Mouse (Mus musculus) kidney, postnatal 36 days (tissue): ENCODE data around the gene Wnt3.
"Not testable (repeated sequence)": the region's sequence is repeated elsewhere in the genome, so short reads cannot be mapped to it uniquely, and the experiment has no call there.

Experiments
- DNase-seq, 2 experiments: peaks; one replicate each; pipeline ENCODE4 v3.0.0; 2021 to 2022; ENCODE audit warnings: mixed read lengths in 2 of 2

The Wnt3 gene

GRCm38 (mm10) chr11:103773387-103774227 lies at the start of gene Wnt3:
Gene Wnt3 (plus strand): TSS chr11:103774150.
- DNase-seq = no peak

- no peak for DNase-seq
Observed at GRCm38 (mm10) chr11:103724331-103724771, 49.6 kb upstream of the Wnt3 start.

GRCm38 (mm10) chr11:103729282-103729985 lies 44.5 kb upstream of the Wnt3 start:
- peak; percentile 67 to 75 for DNase-seq

- DNase-seq = peak in 1 of 2 experiments; percentile 54
Observed at GRCm38 (mm10) chr11:103731594-103731993, 42.4 kb upstream of the Wnt3 start.

GRCm38 (mm10) chr11:103732306-103732705 lies 41.6 kb upstream of the Wnt3 start:
- DNase-seq = peak; percentile 57 to 66

- DNase-seq = no peak
Observed at GRCm38 (mm10) chr11:103733069-103733468, 40.9 kb upstream of the Wnt3 start.

- DNase-seq = peak in 1 of 2 experiments; percentile 34
Observed at GRCm38 (mm10) chr11:103733961-103734360, 40.0 kb upstream of the Wnt3 start.

GRCm38 (mm10) chr11:103734411-103735045 lies 39.4 kb upstream of the Wnt3 start:
- DNase-seq = peak; percentile 72 to 77

GRCm38 (mm10) chr11:103735046-103735781 lies 38.7 kb upstream of the Wnt3 start:
- peak; percentile 83 to 93 for DNase-seq

- DNase-seq = peak; percentile 61 to 83
Observed at GRCm38 (mm10) chr11:103749306-103750089, 24.5 kb upstream of the Wnt3 start, which contains the start of gene Wnt9b. Gene Wnt9b (minus strand): TSS chr11:103749821.

GRCm38 (mm10) chr11:103750612-103751011 lies 23.3 kb upstream of the Wnt3 start:
- peak in 1 of 2 experiments; percentile 62 for DNase-seq

GRCm38 (mm10) chr11:103758054-103758453 lies 15.9 kb upstream of the Wnt3 start:
- peak in 1 of 2 experiments; percentile 61 for DNase-seq

- peak; percentile 84 to 97 for DNase-seq
Observed at GRCm38 (mm10) chr11:103758706-103759105, 15.2 kb upstream of the Wnt3 start.

- DNase-seq = no peak
Observed at GRCm38 (mm10) chr11:103760101-103760500, 13.8 kb upstream of the Wnt3 start.

- not testable (repeated sequence) for DNase-seq
Observed at GRCm38 (mm10) chr11:103760891-103761290, 13.1 kb upstream of the Wnt3 start.

GRCm38 (mm10) chr11:103763410-103764163 lies 10.4 kb upstream of the Wnt3 start:
- peak; percentile 48 to 51 for DNase-seq

GRCm38 (mm10) chr11:103764601-103765000 lies 9.3 kb upstream of the Wnt3 start:
- DNase-seq = no peak

GRCm38 (mm10) chr11:103765556-103766011 lies 8.4 kb upstream of the Wnt3 start:
- DNase-seq = no peak

- no peak for DNase-seq
Observed at GRCm38 (mm10) chr11:103771160-103771817, 2.7 kb upstream of the Wnt3 start.
